Mouse (Mus musculus) layer of hippocampus, adult 8-10 months (tissue): Measurements from ENCODE around the gene Memo1. TPM values are rescaled to one million over a fixed set of nuclear protein-coding genes. Genes with fewer than 3 reads are reported as not detected.
"Not testable (repeated sequence)": the region's sequence is repeated elsewhere in the genome, so short reads cannot be mapped to it uniquely, and the experiment has no call there.

Source experiments
- DNase-seq, 2 experiments: peaks; one replicate each; pipeline ENCODE4 v3.0.0; 2022; ENCODE audit warnings: low spot score in 2 of 2
- total RNA-seq, 4 experiments: library from RNA; stranded (reverse); gene quantifications; 2 replicates each; pipeline ENCODE4 v1.2.4; 2022

Memo1 gene
- total RNA-seq, result 10 to 100 TPM; 45.7 to 51.9 (median 48.2) TPM

DNA sequence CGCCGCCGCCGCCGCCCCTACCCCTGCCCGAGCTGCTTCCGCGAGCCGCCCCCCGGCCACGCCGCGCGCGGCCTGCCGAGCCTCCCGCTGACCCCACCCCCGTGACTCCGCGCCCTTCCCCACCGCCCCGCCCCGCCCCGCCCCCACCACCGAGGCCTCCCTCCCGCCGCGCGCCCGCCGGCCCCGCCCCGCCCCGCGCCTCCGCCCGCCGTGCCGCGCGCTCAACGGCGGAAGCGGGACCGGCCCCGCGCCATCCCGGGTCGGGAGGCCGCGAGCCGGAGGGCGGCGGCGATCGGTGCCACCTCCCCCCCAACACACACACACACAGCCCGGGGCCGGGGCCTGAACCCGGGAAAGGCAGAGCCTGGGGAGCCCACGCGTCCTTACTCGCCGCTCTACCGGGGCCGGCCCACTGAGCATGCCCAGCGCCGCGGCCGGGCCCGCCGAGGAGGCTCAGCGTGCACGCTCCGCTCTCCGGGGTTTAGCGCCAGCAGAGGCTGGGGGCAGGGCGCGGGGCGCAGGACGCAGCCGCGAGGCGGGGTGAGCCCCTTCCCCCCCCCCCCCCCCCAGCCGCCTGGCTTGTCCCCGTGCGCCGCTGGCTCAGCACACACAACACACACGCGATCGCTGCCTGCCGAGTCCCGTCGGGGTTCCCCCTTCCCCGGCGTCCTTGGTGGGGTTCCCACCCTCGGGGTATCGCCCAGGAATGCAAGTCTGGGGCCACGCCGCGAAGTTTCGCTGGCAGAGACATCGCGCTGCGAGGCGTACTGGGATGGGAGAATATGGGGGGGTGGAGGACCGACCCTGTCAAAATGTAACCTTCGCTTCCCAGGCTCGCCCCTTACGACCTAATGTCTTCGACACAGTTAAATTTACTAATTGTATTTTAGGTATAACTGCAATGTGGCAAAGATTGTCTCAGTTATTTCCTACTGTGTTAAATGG lies at the start of gene Memo1:
TSS of gene Memo1 (minus strand) at position 496 of the 945 bp plus-strand sequence.
- DNase-seq, result peak; percentile 64 to 76

DNA sequence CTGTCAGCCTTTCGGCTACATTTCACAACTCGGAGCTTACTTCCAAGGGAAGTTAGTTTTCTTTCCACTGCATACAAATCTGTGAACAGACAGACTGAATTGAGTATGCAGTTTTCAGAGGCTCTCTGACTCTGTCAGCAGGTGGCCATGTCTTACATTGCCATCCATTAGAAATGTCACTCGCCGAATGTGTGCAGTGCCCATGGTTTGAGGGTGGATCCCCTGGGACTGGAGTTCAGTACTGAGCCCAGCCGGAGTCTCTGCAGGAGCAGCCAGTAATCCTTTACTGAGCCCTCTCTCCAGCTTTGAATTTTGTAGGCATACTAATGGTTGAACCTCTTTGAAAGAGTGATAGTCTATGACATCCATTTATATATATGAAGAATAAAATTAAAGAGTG lies 45.8 kb upstream of the Memo1 start:
- DNase-seq, result no peak

DNA sequence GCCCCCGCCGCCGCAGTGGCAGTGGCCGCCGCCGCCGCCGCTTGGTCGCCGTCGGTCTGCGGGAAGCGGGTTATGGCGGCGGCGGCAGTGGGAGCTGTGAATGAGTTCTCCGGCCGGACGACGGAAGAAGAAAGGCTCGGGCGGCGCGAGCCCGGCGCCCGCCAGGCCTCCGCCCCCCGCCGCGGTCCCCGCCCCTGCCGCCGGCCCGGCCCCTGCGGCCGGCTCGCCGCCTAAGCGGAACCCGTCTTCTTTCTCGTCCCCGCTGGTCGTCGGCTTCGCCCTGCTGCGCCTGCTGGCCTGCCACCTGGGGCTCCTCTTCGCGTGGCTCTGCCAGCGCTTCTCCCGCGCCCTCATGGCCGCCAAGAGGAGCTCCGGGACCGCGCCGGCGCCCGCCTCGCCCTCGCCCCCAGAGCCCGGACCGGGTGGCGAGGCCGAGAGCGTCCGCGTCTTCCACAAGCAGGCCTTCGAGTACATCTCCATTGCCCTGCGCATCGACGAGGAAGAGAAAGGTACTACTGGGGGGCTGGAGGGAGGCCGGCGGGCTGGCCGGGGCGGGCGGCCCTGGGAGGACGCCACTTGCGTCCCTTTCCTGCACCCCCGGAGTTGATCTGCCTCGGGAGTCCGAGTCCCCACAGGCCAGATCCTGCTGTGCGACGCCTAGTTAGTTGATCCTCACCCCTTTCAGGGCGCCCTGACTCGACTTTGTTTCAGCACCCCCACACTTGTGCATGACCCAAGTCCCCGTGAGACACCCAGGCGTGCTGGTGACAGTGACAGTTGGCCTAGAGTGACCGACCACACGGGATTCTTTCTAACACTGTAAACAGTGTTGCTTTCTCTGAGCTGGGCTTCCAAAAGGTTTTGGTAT lies 43.9 kb upstream of the Memo1 start, which contains the start of gene Spast:
TSS of gene Spast (plus strand) at position 51 of the 868 bp plus-strand sequence.
- DNase-seq, result peak; percentile 28 to 50

DNA sequence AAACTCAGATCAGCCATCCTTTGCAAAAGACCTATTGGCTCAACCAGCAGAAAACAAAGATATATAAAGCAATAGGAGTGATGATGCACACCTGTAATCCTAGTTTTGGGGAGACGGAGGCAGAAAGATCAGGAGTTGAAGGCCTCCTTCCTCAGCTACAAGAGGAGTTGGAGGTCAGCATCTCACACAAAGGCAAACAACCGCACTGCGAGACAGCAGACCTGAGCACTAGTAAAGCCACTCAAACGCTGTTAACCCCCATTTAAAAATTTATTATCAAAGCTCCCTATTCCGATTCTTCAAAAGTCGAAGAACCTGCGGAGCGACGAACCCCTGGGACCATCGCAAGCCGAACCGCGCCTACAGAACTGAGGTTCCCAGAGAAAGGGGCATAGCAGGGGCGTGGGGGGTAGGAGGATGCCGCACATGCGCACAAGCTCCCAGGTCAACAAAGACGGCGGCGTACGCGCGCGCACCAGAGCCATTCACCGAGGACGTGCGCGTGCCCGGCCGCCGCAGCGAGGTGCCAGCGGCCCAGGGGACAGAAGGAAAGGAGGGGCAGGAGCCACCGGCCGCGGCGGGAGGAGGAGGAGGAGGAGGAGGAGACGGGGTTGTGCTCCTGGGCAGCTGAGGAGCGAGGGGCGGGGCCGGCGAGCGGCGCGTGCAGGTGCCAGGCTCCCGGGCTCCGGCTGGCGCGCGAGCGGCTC lies 43.1 kb upstream of the Memo1 start:
- DNase-seq, result peak; percentile 89 to 95

DNA sequence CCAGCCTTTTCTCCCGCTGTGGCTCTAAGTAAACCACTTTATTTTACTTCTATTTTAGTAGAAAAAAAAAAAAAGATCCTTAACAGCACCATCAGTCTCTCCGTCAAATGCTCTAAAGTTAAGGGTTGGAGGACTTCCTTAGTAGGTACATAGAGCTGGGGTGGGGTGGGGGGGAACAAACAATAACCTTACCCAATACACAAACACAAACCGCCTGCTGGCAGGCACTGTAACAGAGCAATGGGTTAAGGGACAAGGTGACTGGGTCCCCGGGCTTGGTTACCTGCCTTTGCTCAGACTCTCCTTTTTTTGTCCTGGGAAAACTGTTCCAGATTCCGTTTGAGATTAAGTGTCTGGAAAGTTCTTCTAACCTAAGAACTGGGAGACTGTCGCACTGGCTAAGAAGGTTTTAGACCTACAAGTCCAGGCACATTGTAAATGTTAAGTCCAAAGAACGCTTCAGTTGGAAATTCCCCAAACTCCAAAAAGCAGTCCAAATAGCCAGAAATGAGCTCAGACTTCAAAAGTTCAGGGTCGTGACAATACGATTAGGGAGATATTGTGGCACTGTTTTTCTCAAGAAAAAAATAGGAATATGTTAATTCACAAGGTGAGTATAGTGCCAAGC lies 35.8 kb upstream of the Memo1 start:
- no peak for DNase-seq

DNA sequence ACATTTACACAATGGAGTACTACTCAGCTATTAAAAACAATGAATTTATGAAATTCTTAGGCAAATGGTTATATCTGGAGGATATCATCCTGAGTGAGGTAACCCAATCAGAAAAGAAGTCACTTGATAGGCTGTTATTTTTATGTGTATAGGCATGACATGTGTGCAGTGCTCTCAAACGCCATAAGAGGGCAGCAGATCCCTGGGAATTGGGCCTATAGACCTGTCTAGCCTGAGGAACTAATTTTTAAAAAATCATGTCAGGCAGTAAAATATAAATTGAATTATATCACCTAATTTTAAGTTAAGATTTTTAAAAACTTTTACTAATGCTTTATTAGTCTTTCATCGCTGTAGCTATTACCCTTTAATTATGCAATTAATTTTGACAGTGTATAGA lies 32.8 kb upstream of the Memo1 start:
- not testable (repeated sequence) for DNase-seq

DNA sequence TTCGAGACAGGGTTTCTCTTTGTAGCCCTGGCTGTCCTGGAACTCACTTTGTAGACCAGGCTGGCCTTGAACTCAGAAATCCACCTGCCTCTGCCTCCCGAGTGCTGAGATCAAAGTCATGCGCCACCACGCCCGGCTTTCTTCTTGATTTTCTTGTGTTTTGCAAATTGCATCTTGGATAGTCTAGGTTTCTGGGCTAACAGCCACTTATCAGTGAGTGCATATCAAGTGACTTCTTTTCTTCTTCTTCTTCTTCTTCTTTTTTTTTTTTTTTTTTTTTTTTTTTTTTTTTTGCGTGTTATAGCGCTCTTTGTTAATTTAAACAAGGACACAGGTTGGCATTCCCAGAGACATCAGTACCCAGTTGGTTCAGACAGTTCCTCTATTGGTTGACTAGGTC lies 31.9 kb upstream of the Memo1 start:
- not testable (repeated sequence) for DNase-seq

DNA sequence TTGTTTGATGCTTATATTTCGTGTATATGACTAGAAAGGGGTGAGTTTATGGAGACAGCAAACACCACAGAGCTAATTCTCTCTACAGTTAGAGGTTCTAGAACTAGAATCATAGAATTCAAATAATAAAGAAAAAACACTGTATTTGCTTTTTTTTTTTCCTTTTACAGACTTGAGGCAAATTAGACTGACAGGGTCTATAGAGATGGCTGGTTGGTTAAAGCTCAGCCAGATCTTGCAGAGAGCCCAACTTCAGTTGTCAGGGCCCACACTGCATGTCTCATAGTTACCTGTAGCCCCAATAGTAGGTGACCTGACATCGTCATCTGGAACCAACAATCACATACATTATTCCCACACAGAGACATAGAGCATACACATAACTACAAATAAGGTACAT lies 28.5 kb upstream of the Memo1 start, which contains the start of gene Dpy30:
TSS of gene Dpy30 (minus strand) at position 101 of the 400 bp plus-strand sequence.
- no peak for DNase-seq

DNA sequence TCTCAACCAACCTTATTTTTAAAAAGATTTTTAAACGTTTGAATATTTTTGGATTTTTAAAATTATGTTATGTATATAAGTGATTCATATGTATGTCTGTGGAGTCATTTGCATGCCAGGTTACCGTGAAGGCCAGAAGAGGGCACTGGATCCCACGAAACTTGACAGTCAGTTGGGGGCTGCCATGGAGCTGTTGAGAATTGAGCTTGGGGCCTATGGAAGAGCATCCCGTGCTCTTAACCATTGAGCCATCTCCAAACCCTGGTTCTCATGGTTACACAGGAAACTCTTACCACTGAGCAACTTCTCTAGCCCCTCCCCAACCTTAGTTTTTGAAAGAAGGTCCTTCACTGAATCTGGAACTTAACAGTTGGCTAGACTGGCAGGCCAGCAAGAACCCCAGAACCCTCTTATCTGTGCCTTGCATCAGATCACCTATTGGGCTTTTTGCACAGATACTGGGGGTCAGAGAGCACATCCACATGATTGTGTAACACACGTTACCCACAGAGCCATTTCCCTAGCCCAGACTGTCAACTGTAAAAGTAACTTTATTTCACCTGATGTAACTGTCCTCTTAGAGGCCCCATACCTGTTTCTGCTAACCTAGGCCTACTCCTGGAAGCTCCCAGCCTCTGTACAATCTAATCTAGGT lies 27.2 kb upstream of the Memo1 start:
- no peak for DNase-seq

DNA sequence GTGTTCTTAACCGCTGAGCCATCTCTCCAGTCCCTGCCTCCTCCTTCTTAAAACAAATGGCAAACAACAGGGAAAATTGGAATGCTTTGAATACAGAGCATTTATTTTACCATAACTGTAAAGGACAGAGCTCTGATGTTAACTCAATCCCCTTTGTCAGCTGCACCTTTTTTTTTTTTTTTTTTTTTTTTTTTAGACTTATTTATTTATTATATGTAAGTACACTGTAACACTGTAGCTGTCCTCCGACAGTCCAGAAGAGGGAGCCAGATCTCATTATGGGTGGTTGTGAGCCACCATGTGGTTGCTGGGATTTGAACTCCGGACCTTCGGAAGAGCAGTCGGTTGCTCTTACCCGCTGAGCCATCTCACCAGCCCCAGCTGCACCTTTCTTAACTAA lies 23.4 kb upstream of the Memo1 start:
- no peak for DNase-seq

DNA sequence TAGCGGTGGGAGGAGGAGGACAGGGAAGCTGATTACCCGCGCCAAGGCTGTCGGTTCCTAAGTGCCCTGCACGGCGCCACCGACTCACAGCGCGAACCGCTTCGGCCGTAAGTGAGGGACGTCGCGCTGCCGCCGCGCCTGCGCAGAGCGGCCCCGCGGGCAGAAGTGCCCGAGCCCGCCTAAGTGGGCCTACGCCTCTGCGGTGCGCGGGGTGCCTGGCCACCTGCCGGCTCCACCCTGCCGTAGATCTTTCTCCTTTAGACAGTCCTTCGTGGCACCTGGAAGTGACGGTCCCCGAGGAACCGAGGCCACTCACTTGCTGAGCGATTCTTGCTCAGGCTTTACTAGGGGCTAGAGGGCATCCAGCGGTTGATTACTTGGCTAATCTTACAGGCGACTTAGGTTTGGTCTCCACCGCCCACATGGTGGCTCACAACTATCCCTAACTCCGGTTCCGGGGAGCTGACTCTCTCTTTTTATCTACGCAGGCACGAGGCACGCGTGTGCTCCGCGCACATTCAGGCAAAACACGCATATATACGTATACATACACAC lies 21.1 kb upstream of the Memo1 start:
- DNase-seq, result peak; percentile 76 to 88

DNA sequence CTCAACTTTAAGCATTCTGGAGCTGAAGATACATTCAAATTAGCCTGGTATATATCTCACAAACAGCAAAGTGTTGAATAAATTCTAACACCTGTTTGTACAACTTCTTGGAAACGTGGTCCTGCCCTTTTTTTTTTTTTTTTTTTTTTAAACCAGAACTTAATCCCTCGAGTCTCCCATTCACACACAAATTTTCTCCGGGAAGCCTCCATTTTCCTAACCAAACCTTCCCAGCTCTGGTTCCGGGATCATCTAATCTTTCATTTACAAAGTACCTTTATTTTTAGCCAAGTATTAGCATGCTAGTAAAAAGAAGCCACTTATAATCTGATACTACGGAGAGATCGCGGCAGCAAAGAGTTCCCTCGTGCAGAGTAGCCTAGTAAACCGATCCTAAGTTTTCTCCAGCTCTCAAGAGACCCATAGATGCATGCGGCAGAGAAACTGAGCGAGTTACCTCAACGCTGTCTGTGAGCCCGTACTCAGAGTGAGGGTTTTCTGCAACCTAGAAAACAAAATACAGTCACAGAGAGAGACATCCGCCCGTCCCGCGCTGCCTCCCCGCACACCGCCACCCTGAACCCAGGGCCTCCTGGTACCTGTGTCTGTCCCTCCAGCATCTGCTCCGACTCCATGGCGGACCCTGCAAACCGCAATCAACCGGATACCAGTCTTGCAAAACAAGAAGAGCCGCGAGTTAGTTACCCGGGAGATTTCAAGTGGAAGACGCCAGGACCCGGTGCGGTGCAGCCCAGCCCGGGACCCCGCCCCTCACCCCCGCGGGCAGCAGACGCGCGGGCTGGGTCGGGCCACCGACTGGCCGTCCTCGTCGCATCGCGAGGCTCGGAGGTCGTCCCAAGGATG lies 20.4 kb upstream of the Memo1 start:
- no peak for DNase-seq

DNA sequence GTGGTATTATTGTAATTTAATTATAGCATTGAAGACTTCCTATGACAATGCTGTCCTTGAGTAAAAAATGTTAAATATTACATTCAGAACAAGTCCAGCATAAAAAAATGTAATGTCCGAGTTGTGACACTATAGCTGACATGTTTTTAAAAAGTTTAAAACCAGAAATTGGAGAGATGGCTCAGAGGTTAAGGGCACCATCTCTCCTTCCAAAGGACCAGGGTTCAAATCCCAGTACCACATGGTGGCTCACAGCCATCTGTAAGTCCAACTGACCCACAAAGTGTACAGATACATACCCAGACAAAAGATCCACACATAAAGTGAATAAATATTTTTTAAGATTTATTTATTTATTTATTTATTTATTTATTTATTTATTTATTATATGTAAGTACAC lies 10.7 kb upstream of the Memo1 start:
- no peak for DNase-seq

DNA sequence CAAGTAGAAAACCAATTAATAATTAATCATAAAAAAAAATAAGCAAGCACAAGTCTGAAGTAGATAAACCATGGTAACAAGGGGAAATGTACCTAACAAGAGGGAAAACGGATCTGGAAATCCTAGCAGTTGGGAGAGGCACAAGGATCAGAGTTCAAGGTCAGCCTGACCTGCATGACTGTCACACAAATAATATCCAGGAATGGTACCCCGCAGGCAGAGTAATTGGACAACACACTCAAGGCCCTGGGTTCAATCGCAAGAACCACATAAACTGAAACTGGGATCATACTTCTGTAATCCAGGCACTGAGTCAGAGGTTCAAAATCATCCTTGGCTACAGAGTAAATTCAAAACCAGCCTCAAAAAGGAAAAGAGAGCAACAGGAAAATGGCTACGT lies 10.3 kb upstream of the Memo1 start:
- no peak for DNase-seq

DNA sequence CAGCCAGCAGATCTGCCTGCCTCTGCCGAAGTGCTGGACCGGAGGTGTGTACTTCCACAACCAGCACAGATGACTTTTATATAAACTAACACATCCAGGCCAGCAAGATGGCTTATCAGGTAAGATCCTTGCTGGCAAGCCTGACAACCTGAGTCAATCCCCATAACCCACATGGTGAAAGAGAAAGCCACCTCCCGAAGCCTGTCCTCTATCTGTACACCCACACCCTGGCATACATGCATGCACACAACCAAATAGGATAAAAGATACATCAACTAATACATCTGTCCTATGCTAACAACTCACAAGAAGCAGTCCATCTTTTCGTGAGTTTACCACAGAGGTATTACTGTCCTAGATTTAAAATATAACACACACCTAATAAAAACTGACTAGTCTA lies 8.7 kb upstream of the Memo1 start:
- no peak for DNase-seq

DNA sequence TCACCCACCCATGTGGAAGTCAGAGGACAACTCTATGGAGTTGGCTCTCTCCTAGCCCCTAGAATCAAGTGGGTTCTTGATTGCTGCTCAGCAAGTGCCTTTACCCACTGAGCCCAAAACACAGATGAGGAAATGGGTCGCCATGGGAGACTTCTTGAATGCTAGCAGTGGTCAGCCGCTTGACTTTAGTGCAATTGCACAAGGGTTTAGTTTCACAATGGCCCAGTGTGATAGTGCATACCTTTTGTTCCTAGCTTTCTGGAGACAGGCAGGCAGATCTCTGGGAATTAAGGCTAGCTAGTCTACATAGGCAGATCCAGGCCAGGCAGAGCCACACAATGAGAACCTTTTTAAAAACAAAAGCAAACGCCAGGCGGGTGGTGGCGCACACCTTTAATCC lies 4.8 kb upstream of the Memo1 start:
- no peak for DNase-seq

DNA sequence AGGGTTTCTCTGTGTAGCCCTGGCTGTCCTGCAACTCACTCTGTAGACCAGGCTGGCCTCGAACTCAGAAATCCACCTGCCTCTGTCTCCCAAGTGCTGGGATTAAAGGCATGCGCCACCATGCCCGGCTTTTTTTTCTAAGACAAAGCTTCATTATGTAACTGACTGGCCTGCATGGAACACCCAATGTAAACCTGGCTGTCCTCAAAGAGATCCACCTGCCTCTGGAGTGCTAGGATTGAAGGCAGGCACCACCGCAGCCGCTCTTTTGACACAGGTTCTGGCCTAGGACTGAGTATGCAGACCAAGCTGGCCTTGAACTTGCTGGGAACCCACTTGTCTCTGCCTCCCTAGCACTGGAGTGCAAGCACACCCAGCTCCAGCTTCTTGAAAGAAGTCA lies 1.7 kb upstream of the Memo1 start:
- DNase-seq, result not testable (repeated sequence)

DNA sequence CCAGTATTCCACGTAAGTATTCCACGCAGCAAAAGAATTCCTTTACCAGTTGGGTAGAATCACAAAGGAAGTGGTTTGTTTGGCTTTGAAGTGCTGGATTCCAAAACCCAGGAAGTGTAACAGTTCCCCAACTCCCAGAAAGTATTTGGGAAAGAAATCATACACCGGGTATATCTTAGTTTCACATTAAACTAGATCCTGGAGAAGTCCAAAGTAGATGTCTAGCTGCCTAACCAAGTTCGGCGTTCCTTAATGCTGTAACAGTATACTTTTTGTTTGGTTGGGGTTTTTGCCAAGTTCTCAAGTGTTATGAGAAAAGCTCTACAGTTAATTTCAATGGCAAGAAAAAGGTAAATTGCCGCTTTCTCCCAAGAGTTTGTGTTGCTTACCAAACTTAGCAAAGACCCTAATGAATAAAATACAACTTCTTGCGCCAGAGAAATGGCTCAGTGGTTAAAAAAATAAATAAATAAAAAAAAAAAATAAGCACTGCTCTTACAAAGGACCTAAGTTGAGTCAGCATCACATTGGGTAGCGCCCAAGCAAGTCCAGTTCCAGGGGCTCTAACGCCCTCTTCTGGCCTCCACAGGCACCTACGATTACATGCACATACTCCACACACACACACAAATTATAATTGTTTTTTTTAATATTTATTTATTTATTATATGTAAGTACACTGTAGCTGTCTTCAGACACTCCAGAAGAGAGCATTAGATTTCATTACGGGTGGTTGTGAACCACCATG lies 929 bp upstream of the Memo1 start:
- DNase-seq, result no peak
